Mouse (Mus musculus) brain, embryonic 14.5 days (tissue): Measurements from ENCODE around the gene Yjefn3.

Experiments used
- CTCF ChIP-seq: fragments of 200-500 bp; IDR thresholded peaks from 2 replicates; pipeline ENCODE4 v1.5.1; 2012; ENCODE audit warnings: inconsistent platforms, mild to moderate bottlenecking, moderate library complexity, borderline replicate concordance; ENCODE audit not compliant: insufficient read depth, insufficient read length; ENCODE audit errors: extremely low read depth
- POLR2A ChIP-seq: fragments of 200-500 bp; IDR thresholded peaks from 2 replicates; pipeline ENCODE4 v1.6.1; 2012; ENCODE audit warnings: mild to moderate bottlenecking, inconsistent platforms, borderline replicate concordance; ENCODE audit not compliant: poor library complexity, insufficient read depth, insufficient read length, severe bottlenecking; ENCODE audit errors: extremely low read depth

- TF ChIP-seq CTCF = no peak
- TF ChIP-seq POLR2A = no peak
Observed at GRCm38 (mm10) chr8:69847167-69848065, 55.1 kb downstream of the Yjefn3 start.
